ENCODE assay signal across 40 mouse cellular contexts in the genomic region with DNA sequence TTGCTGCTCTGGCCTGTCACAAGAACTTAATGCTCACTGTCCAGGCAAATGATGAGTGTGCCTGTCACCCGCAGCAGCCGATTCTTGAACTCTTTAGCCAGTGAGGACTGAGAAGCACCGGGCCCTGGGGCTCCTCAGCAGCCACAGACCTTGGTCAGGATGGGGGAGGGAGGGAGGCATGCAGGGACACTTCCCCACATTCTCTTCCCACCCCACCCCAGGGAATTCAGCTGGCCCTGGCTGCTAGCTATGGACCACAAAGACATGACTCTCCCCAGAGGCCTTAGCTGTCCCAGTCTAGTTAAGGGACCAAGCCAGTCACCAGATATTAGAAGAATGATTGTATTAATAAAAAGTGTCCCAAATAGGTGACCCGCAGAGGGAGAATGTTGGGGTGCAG. TPM values are rescaled to one million over a fixed set of nuclear protein-coding genes. Genes with fewer than 3 reads are reported as not detected.
"Had no signal": no experiment of that assay in that cellular context is flagged by ENCODE, and none has a peak within 500 bp of the region (broad histone marks: within the 10 kb centered on the region; RNA-seq: fewer than 3 reads in every experiment).

No protein-coding gene starts in this region.

- H3K27ac ChIP-seq: limb, embryonic 10.5 days; limb, embryonic 12.5 days; limb, embryonic 13.5 days; limb, embryonic 15.5 days; liver, embryonic 12.5 days; liver, embryonic 13.5 days; liver, embryonic 14.5 days; liver, embryonic 15.5 days; lung, embryonic 15.5 days; macrophage; midbrain, embryonic 10.5 days; midbrain, embryonic 12.5 days; midbrain, embryonic 13.5 days; midbrain, embryonic 15.5 days had no signal

- H3K9me3 ChIP-seq: limb, embryonic 10.5 days; limb, embryonic 13.5 days; limb, embryonic 15.5 days; liver, embryonic 12.5 days; liver, embryonic 13.5 days; liver, embryonic 15.5 days; lung, embryonic 15.5 days; midbrain, embryonic 10.5 days; midbrain, embryonic 12.5 days; midbrain, embryonic 13.5 days; midbrain, embryonic 15.5 days had no signal

- H3K4me3 ChIP-seq: limb, embryonic 10.5 days; limb, embryonic 12.5 days; limb, embryonic 13.5 days; limb, embryonic 15.5 days; liver, embryonic 12.5 days; liver, embryonic 13.5 days; liver, embryonic 15.5 days; lung, embryonic 15.5 days; midbrain, embryonic 10.5 days; midbrain, embryonic 12.5 days; midbrain, embryonic 13.5 days; midbrain, embryonic 15.5 days; myocyte had no signal

- H3K4me2 ChIP-seq: limb, embryonic 12.5 days; limb, embryonic 13.5 days; limb, embryonic 15.5 days; liver, embryonic 11.5 days; liver, embryonic 12.5 days; liver, embryonic 13.5 days; liver, embryonic 15.5 days; lung, embryonic 14.5 days; lung, embryonic 15.5 days; midbrain, embryonic 11.5 days; midbrain, embryonic 12.5 days; midbrain, embryonic 13.5 days; midbrain, embryonic 15.5 days had no signal

- H3K36me3 ChIP-seq: limb, embryonic 10.5 days; limb, embryonic 12.5 days; limb, embryonic 13.5 days; limb, embryonic 15.5 days; lung, embryonic 15.5 days; midbrain, embryonic 10.5 days; midbrain, embryonic 12.5 days; midbrain, embryonic 13.5 days; midbrain, embryonic 15.5 days had no signal

- ATAC-seq: liver, embryonic 12.5 days; liver, postnatal 0 days; lung, postnatal 0 days; midbrain, embryonic 13.5 days; midbrain, embryonic 15.5 days; midbrain, embryonic 16.5 days had no signal

- DNase-seq: left cerebral cortex, postnatal 4 days; liver; liver, embryonic 13.5 days; liver, postnatal 0 days; lung, adult 18-20 months; lung, adult 2 months; lung, embryonic 14.5 days; lung, postnatal 10 days; lung, postnatal 14 days; lung, postnatal 36 days; lung, postnatal 4 days; midbrain, embryonic 14.5 days had no signal

- H3K9ac ChIP-seq: limb, embryonic 12.5 days; limb, embryonic 13.5 days; limb, embryonic 15.5 days; liver, embryonic 12.5 days; liver, embryonic 13.5 days; liver, embryonic 14.5 days; liver, embryonic 15.5 days; liver, postnatal 0 days; lung, embryonic 14.5 days; lung, embryonic 15.5 days; midbrain, embryonic 12.5 days; midbrain, embryonic 13.5 days; midbrain, embryonic 15.5 days had no signal

RNA-seq across cellular contexts. Expression of gene Aire, which starts 30.7 kb away (rescaled TPM):
- total RNA-seq: left cerebral cortex, postnatal 25 days; liver, adult 2 months; megakaryocyte progenitor cell, adult 5-6 weeks; megakaryocyte, adult 5-6 weeks; megakaryocyte-erythroid progenitor cell, adult 5-6 weeks; monocyte, adult 5-6 weeks had no signal
- polyA plus RNA-seq: liver, adult 2 months; liver, embryonic 13.5 days; liver, embryonic 14.5 days; liver, embryonic 15.5 days; liver, embryonic 16.5 days; liver, postnatal 0 days; lung, postnatal 0 days; macrophage; midbrain, embryonic 11.5 days; midbrain, embryonic 14.5 days had no signal

RNA-seq across cellular contexts. Expression of gene Dnmt3l, which starts 32.4 kb away (rescaled TPM):
- total RNA-seq: left cerebral cortex, postnatal 25 days; left cerebral cortex, postnatal 36 days; left cerebral cortex, postnatal 4 days; liver, adult 2 months; megakaryocyte-erythroid progenitor cell, adult 5-6 weeks; midbrain, postnatal 0 days; monocyte, adult 5-6 weeks had no signal
- polyA plus RNA-seq: limb, embryonic 10.5 days; limb, embryonic 11.5 days; limb, embryonic 12.5 days; liver, adult 2 months; liver, embryonic 11.5 days; liver, embryonic 12.5 days; liver, embryonic 13.5 days; liver, embryonic 15.5 days; liver, embryonic 16.5 days; liver, postnatal 0 days; midbrain, embryonic 11.5 days; midbrain, embryonic 12.5 days; midbrain, embryonic 13.5 days; midbrain, embryonic 14.5 days; midbrain, embryonic 15.5 days; midbrain, embryonic 16.5 days; midbrain, postnatal 0 days had no signal
